Mouse (Mus musculus) CH12.LX (cell line): ENCODE results near the gene Itpr2.

Source experiments
- BHLHE40 ChIP-seq: IDR thresholded peaks from 2 replicates; pipeline ENCODE4 v1.6.1; 2011; ENCODE audit warnings: mild to moderate bottlenecking, low read depth, low read length, improper control_type of control experiment
- CTCF ChIP-seq, 2 experiments: IDR thresholded peaks in 1 of 2; conservative IDR thresholded peaks in 1 of 2; 2 replicates each; pipeline ENCODE4 v1.5.1; 2011 to 2012; ENCODE audit warnings: low read depth in 2 of 2, low read length in 2 of 2, improper control_type of control experiment in 1 of 2, inconsistent platforms in 1 of 2, mild to moderate bottlenecking in 1 of 2, moderate library complexity in 1 of 2
- GABPA ChIP-seq: IDR thresholded peaks from 2 replicates; pipeline ENCODE4 v1.6.1; 2012; ENCODE audit warnings: low read depth, low read length, improper control_type of control experiment, inconsistent platforms; ENCODE audit not compliant: insufficient replicate concordance
- HCFC1 ChIP-seq: IDR thresholded peaks from 2 replicates; pipeline ENCODE4 v1.6.1; 2012; ENCODE audit warnings: low read depth, mild to moderate bottlenecking, inconsistent platforms, low read length, improper control_type of control experiment
- JUN ChIP-seq: IDR thresholded peaks from 2 replicates; pipeline ENCODE4 v1.6.1; 2011; ENCODE audit warnings: low read depth, mild to moderate bottlenecking, low read length, improper control_type of control experiment, moderate library complexity; ENCODE audit not compliant: insufficient read depth
- MEF2A ChIP-seq: IDR thresholded peaks from 2 replicates; pipeline ENCODE4 v1.6.1; 2014; ENCODE audit warnings: low read depth, mild to moderate bottlenecking, inconsistent platforms, low read length, improper control_type of control experiment, borderline replicate concordance
- POLR2A ChIP-seq: IDR thresholded peaks from 2 replicates; pipeline ENCODE4 v1.6.1; 2011; ENCODE audit warnings: low read depth, mild to moderate bottlenecking, improper control_type of control experiment, low read length
- SIN3A ChIP-seq: IDR thresholded peaks from 2 replicates; pipeline ENCODE4 v1.6.1; 2012; ENCODE audit warnings: low read length, improper control_type of control experiment, inconsistent platforms
- USF2 ChIP-seq: conservative IDR thresholded peaks from 2 replicates; pipeline ENCODE4 v1.6.1; 2011; ENCODE audit warnings: low read depth, low read length, improper control_type of control experiment

GRCm38 (mm10) chr6:146235165-146235564 is 266.9 kb downstream of the Itpr2 start:
- TF ChIP-seq POLR2A = no peak
- no peak for TF ChIP-seq BHLHE40
- no peak for TF ChIP-seq CTCF (conservative IDR thresholded peaks at IDR 0.05 in 1 of 2, IDR thresholded peaks at IDR 0.05 in 1 of 2; ENCODE audit: low read depth in 2 of 2, low read length in 2 of 2)
- TF ChIP-seq GABPA = no peak
- TF ChIP-seq MEF2A = no peak
- TF ChIP-seq SIN3A = no peak
- no peak for TF ChIP-seq USF2
- TF ChIP-seq HCFC1 = no peak
- TF ChIP-seq JUN = no peak
